Mouse (Mus musculus) midbrain, postnatal 0 days (tissue): ENCODE measurements around the gene Gm14440. TPM values are rescaled to one million over a fixed set of nuclear protein-coding genes. Genes with fewer than 3 reads are reported as not detected.
"Not testable (repeated sequence)": the region's sequence is repeated elsewhere in the genome, so short reads cannot be mapped to it uniquely, and the experiment has no call there.

Experiments
- ATAC-seq: fragments of 200-750 bp; cut with Nextera tagmentation; 2 replicates; pipeline ENCODE4 v1.8.0; 2017; ENCODE audit warnings: moderate number of reproducible peaks, mild to moderate bottlenecking, moderate TSS enrichment, moderate library complexity; ENCODE audit not compliant: low FRiP score
- DNase-seq: peaks from one replicate; pipeline ENCODE4 v3.0.0-alpha.2; 2015; ENCODE audit warnings: low spot score
- H3K27ac ChIP-seq: fragments of 300-500 bp; sonication (generic); 2 replicates; pipeline ENCODE4 v1.5.1; 2014; ENCODE audit warnings: low read depth, mild to moderate bottlenecking, low read length, mixed read lengths
- H3K27me3 ChIP-seq: fragments of 300-500 bp; sonication (generic); 2 replicates; pipeline ENCODE4 v1.6.1; 2014; ENCODE audit warnings: low read length, control low read depth, mixed read lengths; ENCODE audit not compliant: insufficient read depth
- H3K36me3 ChIP-seq: fragments of 300-500 bp; sonication (generic); 2 replicates; pipeline ENCODE4 v1.6.1; 2014; ENCODE audit warnings: low read length, control low read depth, mixed read lengths; ENCODE audit not compliant: insufficient read depth
- H3K4me1 ChIP-seq: fragments of 300-500 bp; sonication (generic); 2 replicates; pipeline ENCODE4 v1.6.1; 2014; ENCODE audit warnings: mild to moderate bottlenecking, control low read depth, antibody characterized with exemption, low read length, mixed read lengths; ENCODE audit not compliant: insufficient read depth
- H3K4me2 ChIP-seq: fragments of 300-500 bp; sonication (generic); 2 replicates; pipeline ENCODE4 v1.6.1; 2014; ENCODE audit warnings: low read depth, mild to moderate bottlenecking, low read length, mixed read lengths; ENCODE audit not compliant: poor library complexity, severe bottlenecking
- H3K4me3 ChIP-seq: fragments of 300-500 bp; sonication (generic); 2 replicates; pipeline ENCODE4 v1.5.1; 2014; ENCODE audit warnings: low read depth, mild to moderate bottlenecking, low read length, moderate library complexity
- H3K9ac ChIP-seq: fragments of 300-500 bp; sonication (generic); replicated peaks from 2 replicates; pipeline ENCODE4 v1.6.1; 2014; ENCODE audit warnings: mild to moderate bottlenecking, low read length, moderate library complexity, mixed read lengths; ENCODE audit not compliant: poor library complexity, severe bottlenecking
- H3K9me3 ChIP-seq: fragments of 300-500 bp; sonication (generic); 2 replicates; pipeline ENCODE4 v1.6.1; 2016; ENCODE audit warnings: low read length, control low read depth
- WGBS: fragments of 180-500 bp; shearing (Covaris S2); extraction: QIAGEN DNeasy Blood & Tissue Kit; methylation state at CpG from one replicate; pipeline ENCODE4 v1.1.7; 2014; 5-methylcytosine and 5-hydroxymethylcytosine counted together
- polyA plus RNA-seq: library from polyadenylated mRNA; unstranded; fragments of >200 nt; fragmentation: Nextera tagmentation; extraction: Ambion mirVana; gene quantifications from 2 replicates; pipeline ENCODE4 v1.2.1, GENCODE M21; 2015
- total RNA-seq: library from RNA; depleted of rRNA; stranded (reverse); fragments of >200 nt; gene quantifications from 2 replicates; pipeline ENCODE4 v1.2.3, GENCODE M21; 2014; rRNA removed

Gm14440 gene
- total RNA-seq, result 2.5 TPM in 1 of 2 replicates, not detected in the other
- not detected in 2 replicates for polyA plus RNA-seq

DNA sequence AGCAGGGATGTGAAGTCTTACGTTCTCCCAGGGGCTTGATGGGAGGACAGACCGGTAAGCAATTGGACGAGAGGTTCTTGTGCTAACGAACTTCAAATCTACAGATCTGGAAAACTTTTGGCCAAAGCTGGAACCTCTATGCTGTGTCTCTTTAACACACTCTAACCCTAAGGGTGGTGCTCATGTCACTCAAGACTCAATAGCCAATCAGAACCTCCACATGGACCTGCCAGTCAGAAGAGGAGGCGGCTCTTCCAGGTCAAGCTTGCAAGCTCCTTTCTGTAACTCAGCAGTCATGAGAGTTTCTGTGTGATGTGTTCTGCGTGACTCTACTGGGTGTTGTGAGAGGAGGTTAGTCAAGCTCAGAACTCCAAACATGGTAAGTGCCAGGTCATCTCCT lies at the start of gene Gm14440:
TSS of gene Gm14440 (plus strand) at position 301 of the 400 bp plus-strand sequence.
- not testable (repeated sequence) for H3K4me3 ChIP-seq, H3K4me1 ChIP-seq, H3K4me2 ChIP-seq, H3K36me3 ChIP-seq, H3K27ac ChIP-seq, H3K9ac ChIP-seq, H3K9me3 ChIP-seq, ATAC-seq, H3K27me3 ChIP-seq, DNase-seq
- no CpG with 5 or more reads among the region's 6 CpGs for WGBS

Other genes with a start within 250 kb of the Gm14440 start
- gene Gm14393, start 207.3 kb upstream of the Gm14440 start, total RNA-seq, result 1.5 TPM in 1 of 2 replicates, not detected in the other
- gene Gm14393, start 207.3 kb upstream of the Gm14440 start, polyA plus RNA-seq, result 1.4 TPM in 1 of 2 replicates, not detected in the other
- 8.1 and 9.0 TPM in 2 replicates for gene Gm14399, start 133.1 kb upstream of the Gm14440 start, total RNA-seq
- gene Gm14399, start 133.1 kb upstream of the Gm14440 start, polyA plus RNA-seq, result 4.6 and 5.5 TPM in 2 replicates
- 1.2 and 1.9 TPM in 2 replicates for gene Gm14443, start 99.3 kb upstream of the Gm14440 start, total RNA-seq
- 0.66 and 0.93 TPM in 2 replicates for gene Gm14443, start 99.3 kb upstream of the Gm14440 start, polyA plus RNA-seq
- 11.1 and 16.6 TPM in 2 replicates for gene Gm14391, start 68.2 kb upstream of the Gm14440 start, total RNA-seq
- gene Gm14391, start 68.2 kb upstream of the Gm14440 start, polyA plus RNA-seq, result 6.1 and 11.7 TPM in 2 replicates
- 12.9 and 16.3 TPM in 2 replicates for gene Gm4631, start 63.1 kb downstream of the Gm14440 start, total RNA-seq
- 8.6 and 8.8 TPM in 2 replicates for gene Gm4631, start 63.1 kb downstream of the Gm14440 start, polyA plus RNA-seq
- gene Zfp968, start 97.3 kb downstream of the Gm14440 start, total RNA-seq, result 1.6 and 4.3 TPM in 2 replicates
- gene Zfp968, start 97.3 kb downstream of the Gm14440 start, polyA plus RNA-seq, result 4.3 and 4.9 TPM in 2 replicates
- gene Gm4724, start 160.7 kb downstream of the Gm14440 start, total RNA-seq, result 8.5 and 29.7 TPM in 2 replicates
- 31.2 and 38.0 TPM in 2 replicates for gene Gm4724, start 160.7 kb downstream of the Gm14440 start, polyA plus RNA-seq
- 5.5 and 8.0 TPM in 2 replicates for gene Zfp965, start 194.9 kb downstream of the Gm14440 start, total RNA-seq
- gene Zfp965, start 194.9 kb downstream of the Gm14440 start, polyA plus RNA-seq, result 7.9 and 8.6 TPM in 2 replicates